Mouse (Mus musculus): ENCODE measurements around the gene Slc22a1.

Gene Slc22a1

GRCm38 (mm10) chr17:12631771-12632600 lies 43.6 kb downstream of the Slc22a1 start:
- DNase-seq (ENCODE audit: low spot score in 2 of 2) = no peak

GRCm38 (mm10) chr17:12630976-12631730 lies 44.5 kb downstream of the Slc22a1 start:
- DNase-seq (ENCODE audit: low spot score in 2 of 2) = no peak

GRCm38 (mm10) chr17:12627983-12628382 lies 47.6 kb downstream of the Slc22a1 start:
- no peak for DNase-seq (ENCODE audit: low spot score in 2 of 2)

GRCm38 (mm10) chr17:12619641-12620040 lies 56.0 kb downstream of the Slc22a1 start:
- DNase-seq (ENCODE audit: low spot score in 2 of 2) = no peak

- no peak for DNase-seq (ENCODE audit: low spot score in 2 of 2)
Measured at GRCm38 (mm10) chr17:12615429-12615828, 60.2 kb downstream of the Slc22a1 start.

- DNase-seq (ENCODE audit: low spot score in 2 of 2) = no peak
Measured at GRCm38 (mm10) chr17:12614511-12615385, 60.9 kb downstream of the Slc22a1 start.

- no peak for DNase-seq (ENCODE audit: low spot score in 2 of 2)
Measured at GRCm38 (mm10) chr17:12607202-12607601, 68.4 kb downstream of the Slc22a1 start.

- no peak for DNase-seq (ENCODE audit: low spot score in 2 of 2)
Measured at GRCm38 (mm10) chr17:12606634-12607033, 69.0 kb downstream of the Slc22a1 start.

Measured in frontal cortex, postnatal 10 days (tissue).